Mouse (Mus musculus) hindbrain, embryonic 14.5 days (tissue): ENCODE data around the gene Prkg1. TPM values are rescaled to one million over a fixed set of nuclear protein-coding genes. Genes with fewer than 3 reads are reported as not detected.

Source experiments
- ATAC-seq: fragments of 200-750 bp; cut with Nextera tagmentation; 2 replicates; pipeline ENCODE4 v1.8.0; 2017; ENCODE audit warnings: moderate number of reproducible peaks, mild to moderate bottlenecking, moderate TSS enrichment, moderate library complexity; ENCODE audit not compliant: low FRiP score
- DNase-seq: peaks from one replicate; pipeline ENCODE4 v3.0.0-alpha.2; 2015; ENCODE audit warnings: low spot score
- H3K27ac ChIP-seq: fragments of 300-500 bp; sonication (generic); 2 replicates; pipeline ENCODE4 v1.5.1; 2014; ENCODE audit warnings: mild to moderate bottlenecking, moderate library complexity
- H3K27me3 ChIP-seq: fragments of 300-500 bp; sonication (generic); 2 replicates; pipeline ENCODE4 v1.6.1; 2014; ENCODE audit warnings: mild to moderate bottlenecking, low read length, mixed read lengths; ENCODE audit not compliant: control insufficient read depth, insufficient read depth
- H3K36me3 ChIP-seq: fragments of 300-500 bp; sonication (generic); replicated peaks from 2 replicates; pipeline ENCODE4 v1.6.1; 2014; ENCODE audit not compliant: control insufficient read depth, insufficient read depth
- H3K4me1 ChIP-seq: fragments of 300-500 bp; sonication (generic); replicated peaks from 2 replicates; pipeline ENCODE4 v1.6.1; 2014; ENCODE audit warnings: antibody characterized with exemption, low read length, mixed read lengths; ENCODE audit not compliant: control insufficient read depth, insufficient read depth
- H3K4me2 ChIP-seq: fragments of 300-500 bp; sonication (generic); replicated peaks from 2 replicates; pipeline ENCODE4 v1.6.1; 2014; ENCODE audit warnings: mild to moderate bottlenecking, moderate library complexity
- H3K4me3 ChIP-seq: fragments of 300-500 bp; sonication (generic); replicated peaks from 2 replicates; pipeline ENCODE4 v1.5.1; 2014; ENCODE audit warnings: mild to moderate bottlenecking, low read length
- H3K9ac ChIP-seq: fragments of 300-500 bp; sonication (generic); 2 replicates; pipeline ENCODE4 v1.6.1; 2014
- H3K9me3 ChIP-seq: fragments of 300-500 bp; sonication (generic); 2 replicates; pipeline ENCODE4 v1.6.1; 2016; ENCODE audit warnings: low read length; ENCODE audit not compliant: control insufficient read depth
- WGBS: fragments of 180-500 bp; shearing (Covaris S2); extraction: QIAGEN DNeasy Blood & Tissue Kit; methylation state at CpG from one replicate; pipeline ENCODE4 v1.1.7; 2014; 5-methylcytosine and 5-hydroxymethylcytosine counted together
- polyA plus RNA-seq: library from polyadenylated mRNA; unstranded; fragments of >200 nt; fragmentation: Nextera tagmentation; extraction: Ambion mirVana; gene quantifications from 2 replicates; pipeline ENCODE4 v1.2.1, GENCODE M21; 2014

Prkg1 gene
- polyA plus RNA-seq, 1 experiment from 2014 or later, result 7.0 TPM

DNA sequence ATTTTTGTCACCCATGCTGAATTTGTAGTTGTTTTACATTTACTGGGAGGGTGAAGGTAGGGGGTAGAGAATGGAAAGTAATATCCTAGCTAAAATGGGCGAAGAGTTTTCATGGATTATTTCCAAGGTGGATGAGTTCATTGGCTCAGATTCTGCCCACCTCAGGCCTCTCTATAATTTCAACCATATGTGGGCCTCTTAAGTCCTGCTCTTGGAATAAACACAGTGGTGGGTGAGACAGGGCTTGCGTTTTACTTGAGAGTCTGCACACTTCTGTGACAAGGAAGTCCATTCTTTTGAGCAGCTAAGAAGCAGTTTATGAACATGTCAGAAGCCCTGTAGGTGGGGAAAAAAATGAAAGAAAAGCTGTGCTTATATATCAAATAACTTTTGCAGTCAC, 250.3 kb downstream of the Prkg1 start:
- ATAC-seq (no peak), DNase-seq (no peak)
- no peaks in the 10 kb centered on the region for H3K27me3 ChIP-seq
- H3K27ac ChIP-seq, result no peak overlapping the region
- H3K4me1 ChIP-seq, result no peaks in the 10 kb centered on the region
- H3K9me3 ChIP-seq, result no peaks in the 10 kb centered on the region
- no peaks in the 10 kb centered on the region for H3K36me3 ChIP-seq
- no peak overlapping the region for H3K9ac ChIP-seq
- H3K4me2 ChIP-seq, result no peak overlapping the region
- 93% methylated on average over 2 of the region's 2 CpGs for WGBS
- no peak overlapping the region for H3K4me3 ChIP-seq

DNA sequence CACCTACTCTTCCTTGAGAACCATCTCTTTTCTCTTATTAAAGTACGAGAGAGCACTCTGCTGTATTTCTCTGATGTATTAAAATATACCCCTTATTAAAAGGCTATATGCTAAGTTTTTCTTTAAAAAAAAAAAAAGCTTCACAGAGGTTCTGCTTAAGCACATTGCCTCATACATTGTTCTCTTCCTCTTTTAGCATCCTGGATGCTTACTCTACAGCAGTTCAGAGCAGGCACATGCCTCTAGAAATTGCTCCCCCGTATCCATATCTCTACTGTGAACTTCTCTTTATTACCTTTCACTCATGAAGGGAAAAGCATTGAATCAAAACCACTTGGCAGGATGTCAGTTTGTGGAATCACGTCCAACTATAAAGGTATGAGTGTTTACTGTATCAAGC, 257.0 kb downstream of the Prkg1 start:
- WGBS, result 87% methylated on average over 3 of the region's 3 CpGs
- Histone ChIP-seq H3K27ac (no peak overlapping the region), H3K4me2 (no peak overlapping the region), H3K27me3 (no peaks in the 10 kb centered on the region), H3K9ac (no peak overlapping the region), H3K36me3 (no peaks in the 10 kb centered on the region), H3K9me3 (no peaks in the 10 kb centered on the region), H3K4me1 (no peaks in the 10 kb centered on the region), H3K4me3 (no peak overlapping the region)
- DNase-seq (no peak), ATAC-seq (no peak)

DNA sequence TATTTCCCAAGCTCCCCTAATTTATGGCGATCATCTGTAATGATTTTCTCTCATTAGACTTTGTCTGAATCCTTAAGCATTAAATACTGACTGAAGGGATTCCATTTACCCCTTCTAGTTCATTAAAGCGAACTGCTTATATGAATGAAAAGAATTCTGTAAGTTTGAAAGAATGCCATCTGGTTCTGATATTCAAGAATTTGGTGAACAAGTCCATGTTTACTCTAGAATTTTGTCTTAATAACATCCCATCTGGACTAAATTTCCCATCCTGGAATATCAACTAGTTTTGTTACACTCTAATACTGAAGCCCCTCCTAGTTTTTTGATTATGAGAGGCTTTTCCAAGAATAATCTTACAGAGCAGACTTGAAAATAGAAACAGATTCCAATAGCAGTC, 258.5 kb downstream of the Prkg1 start:
- DNase-seq (no peak), ATAC-seq (no peak)

DNA sequence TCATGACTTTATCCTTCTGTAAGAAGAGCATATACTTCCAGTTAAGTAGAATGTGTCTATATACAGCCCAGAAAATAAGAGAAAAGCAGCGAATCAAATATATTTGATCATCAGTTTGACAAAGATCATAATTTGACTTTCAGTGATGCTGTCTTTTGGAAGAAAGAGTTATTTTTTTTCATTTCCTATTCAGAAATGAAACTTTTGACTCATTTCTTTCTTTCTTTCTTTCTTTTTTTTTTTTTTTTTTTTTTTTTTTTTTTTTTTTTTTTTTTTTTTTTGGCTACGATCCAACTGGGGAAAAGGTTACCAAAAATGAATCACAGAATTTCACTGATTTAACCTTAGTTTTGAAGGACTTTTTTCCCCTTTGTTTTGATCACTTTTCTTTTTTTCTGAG, 259.8 kb downstream of the Prkg1 start:
- Histone ChIP-seq H3K27ac (no peak overlapping the region), H3K4me1 (no peaks in the 10 kb centered on the region), H3K27me3 (no peaks in the 10 kb centered on the region), H3K36me3 (no peaks in the 10 kb centered on the region), H3K4me3 (no peak overlapping the region), H3K4me2 (no peak overlapping the region), H3K9me3 (no peaks in the 10 kb centered on the region), H3K9ac (no peak overlapping the region)
- ATAC-seq (no peak), DNase-seq (no peak)
- 96% methylated on average over 2 of the region's 2 CpGs for WGBS

More for the DNA sequence above, 258.5 kb downstream of the Prkg1 start:
- no peaks in the 10 kb centered on the region for H3K4me1 ChIP-seq
- 94% methylated on average over 2 of the region's 2 CpGs for WGBS
- no peaks in the 10 kb centered on the region for H3K27me3 ChIP-seq
- H3K4me2 ChIP-seq, result no peak overlapping the region
- H3K4me3 ChIP-seq, result no peak overlapping the region
- H3K27ac ChIP-seq, result no peak overlapping the region
- H3K9ac ChIP-seq, result no peak overlapping the region
- H3K36me3 ChIP-seq, result no peaks in the 10 kb centered on the region
- H3K9me3 ChIP-seq, result no peaks in the 10 kb centered on the region

DNA sequence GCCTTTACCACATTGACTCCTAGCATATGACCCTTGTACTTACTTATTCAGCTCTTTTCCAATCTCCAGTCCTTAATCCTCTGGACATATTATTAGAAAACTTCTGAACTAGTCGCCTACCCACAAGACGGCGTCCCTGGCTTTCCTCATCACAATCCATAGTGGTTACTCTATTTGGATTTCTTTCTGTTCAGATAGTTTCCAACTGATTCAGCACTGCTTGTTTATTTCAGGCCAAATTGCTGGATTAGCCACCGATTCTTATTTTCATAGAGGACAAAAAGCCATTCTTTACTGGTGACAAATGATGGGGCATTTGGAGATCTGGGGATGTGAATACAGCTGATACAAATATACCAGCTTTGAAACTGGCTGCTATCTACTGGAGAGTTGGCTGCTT, 267.4 kb downstream of the Prkg1 start:
- ATAC-seq (no peak), DNase-seq (no peak)
- 90% methylated on average over 4 of the region's 4 CpGs for WGBS
- no peak overlapping the region for H3K27ac ChIP-seq
- no peaks in the 10 kb centered on the region for H3K36me3 ChIP-seq
- H3K9me3 ChIP-seq, result no peaks in the 10 kb centered on the region
- no peaks in the 10 kb centered on the region for H3K4me1 ChIP-seq
- H3K4me2 ChIP-seq, result no peak overlapping the region
- H3K27me3 ChIP-seq, result no peaks in the 10 kb centered on the region
- H3K9ac ChIP-seq, result no peak overlapping the region
- no peak overlapping the region for H3K4me3 ChIP-seq

DNA sequence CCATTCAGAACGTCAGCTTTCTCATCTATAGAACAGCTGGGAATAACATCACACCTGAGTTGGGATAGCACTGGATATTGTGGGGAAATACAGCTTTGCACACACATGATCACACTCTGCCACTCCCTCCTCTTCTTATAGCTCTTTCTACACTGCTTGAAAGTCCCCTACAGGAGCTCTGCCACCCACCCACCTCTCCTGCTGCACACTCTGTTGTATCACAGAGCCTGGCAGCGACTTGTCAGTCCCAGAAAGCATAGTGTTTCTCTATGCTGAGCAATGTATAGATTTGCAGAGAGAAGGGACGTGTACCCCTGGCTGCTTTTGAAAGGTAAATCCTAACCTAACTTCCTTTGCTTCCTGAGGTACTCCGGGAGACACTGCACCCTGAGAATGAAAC, 275.2 kb downstream of the Prkg1 start:
- Histone ChIP-seq H3K27ac (no peak overlapping the region), H3K9ac (no peak overlapping the region), H3K4me3 (no peak overlapping the region), H3K36me3 (no peaks in the 10 kb centered on the region), H3K4me1 (no peaks in the 10 kb centered on the region), H3K9me3 (no peaks in the 10 kb centered on the region), H3K4me2 (no peak overlapping the region), H3K27me3 (no peaks in the 10 kb centered on the region)
- DNase-seq (no peak), ATAC-seq (no peak)
- WGBS, result 64% methylated on average over 4 of the region's 4 CpGs

DNA sequence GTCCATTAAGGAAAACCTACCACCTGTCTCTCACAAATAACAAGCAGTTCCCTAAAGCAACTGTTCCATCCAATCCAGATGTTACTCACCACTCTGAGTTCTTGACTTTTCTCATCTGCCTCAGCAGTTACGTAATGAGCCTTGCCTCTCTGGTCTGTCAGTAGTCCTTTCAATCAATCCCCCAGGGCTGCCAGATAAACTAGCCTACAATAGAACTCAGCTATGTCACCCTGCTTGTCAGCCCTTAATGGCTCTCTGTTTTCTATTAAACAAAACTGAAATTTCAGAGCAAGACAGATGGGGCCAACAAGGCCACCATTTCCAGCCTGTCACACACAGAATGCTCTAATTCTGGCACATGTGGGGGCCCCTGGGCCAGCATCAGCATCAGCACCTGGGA, 293.1 kb downstream of the Prkg1 start:
- no peak for DNase-seq

DNA sequence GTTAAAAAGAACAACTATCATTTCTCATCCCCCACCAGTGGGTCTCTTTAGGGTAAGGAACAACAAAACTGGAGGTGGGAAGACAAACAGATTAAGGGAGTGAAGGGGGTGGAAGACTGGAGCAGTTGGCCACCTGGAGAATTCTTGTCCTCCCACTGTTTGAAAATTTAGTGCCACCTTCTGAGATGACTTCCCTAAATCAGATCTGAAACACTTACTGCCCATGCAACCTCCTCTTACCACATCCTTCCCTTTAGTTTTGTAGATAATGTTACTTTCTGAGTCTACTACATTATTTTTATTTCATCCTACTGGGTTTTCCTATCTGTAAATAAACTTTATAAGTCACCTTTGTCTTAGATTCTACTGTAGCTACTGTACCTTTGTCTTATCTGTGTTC, 304.6 kb downstream of the Prkg1 start:
- Histone ChIP-seq H3K27me3 (no peaks in the 10 kb centered on the region), H3K36me3 (no peaks in the 10 kb centered on the region), H3K4me3 (no peak overlapping the region), H3K9ac (no peak overlapping the region), H3K9me3 (no peaks in the 10 kb centered on the region), H3K4me2 (no peak overlapping the region), H3K27ac (no peak overlapping the region), H3K4me1 (no peaks in the 10 kb centered on the region)
- ATAC-seq (no peak), DNase-seq (no peak)

More for the DNA sequence above, 293.1 kb downstream of the Prkg1 start:
- WGBS, result 22% methylated on average over 1 of the region's 1 CpGs
- no peaks in the 10 kb centered on the region for H3K4me1 ChIP-seq
- H3K9me3 ChIP-seq, result no peaks in the 10 kb centered on the region
- H3K4me2 ChIP-seq, result no peak overlapping the region
- H3K27me3 ChIP-seq, result no peaks in the 10 kb centered on the region
- no peak overlapping the region for H3K27ac ChIP-seq
- H3K36me3 ChIP-seq, result no peaks in the 10 kb centered on the region
- no peak overlapping the region for H3K4me3 ChIP-seq
- ATAC-seq, result no peak
- no peak overlapping the region for H3K9ac ChIP-seq

DNA sequence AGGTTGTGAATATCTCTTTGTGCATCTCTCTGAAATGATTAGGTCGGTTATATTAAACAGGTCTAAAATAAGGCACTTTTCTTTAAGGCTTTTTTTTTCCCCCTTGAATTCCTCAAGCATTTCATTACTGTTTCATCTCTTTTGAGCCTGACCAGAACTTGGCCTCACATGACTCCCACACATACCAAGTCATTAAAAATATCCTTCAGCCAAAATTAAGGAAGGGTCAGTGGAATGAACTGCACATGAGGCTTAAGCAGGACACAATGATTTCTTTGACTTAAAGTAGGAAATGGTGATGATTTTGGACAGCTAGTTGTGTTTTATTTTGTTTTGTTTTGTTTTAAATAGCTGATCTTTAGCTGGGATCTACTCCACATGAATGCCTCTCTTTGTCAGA, 320.7 kb downstream of the Prkg1 start:
- no peaks in the 10 kb centered on the region for H3K27me3 ChIP-seq
- 90% methylated on average over 1 of the region's 1 CpGs for WGBS
- no peak overlapping the region for H3K9ac ChIP-seq
- ATAC-seq (no peak), DNase-seq (no peak)
- H3K9me3 ChIP-seq, result no peaks in the 10 kb centered on the region
- no peak overlapping the region for H3K4me2 ChIP-seq
- no peak overlapping the region for H3K4me3 ChIP-seq
- no peaks in the 10 kb centered on the region for H3K4me1 ChIP-seq
- H3K36me3 ChIP-seq, result no peaks in the 10 kb centered on the region
- H3K27ac ChIP-seq, result no peak overlapping the region

DNA sequence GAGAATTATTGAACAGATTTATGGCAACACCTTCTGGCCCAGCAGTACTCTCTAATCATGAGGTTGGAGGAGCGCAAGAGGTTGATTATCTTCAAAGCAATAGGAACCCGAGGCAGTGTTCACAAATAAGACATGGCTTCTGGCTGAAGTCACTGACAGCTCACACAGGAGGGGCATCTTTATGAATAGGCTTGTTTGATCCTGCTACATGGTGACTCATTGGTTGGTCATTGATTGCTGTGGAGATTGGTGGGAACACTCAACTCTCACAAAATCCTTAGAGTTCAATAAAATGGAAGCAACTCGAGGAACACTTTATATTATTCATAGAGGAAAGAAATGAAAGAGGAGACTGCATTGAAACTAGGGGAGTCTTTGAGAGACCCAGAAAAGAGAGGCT, 322.5 kb downstream of the Prkg1 start:
- H3K27me3 ChIP-seq, result no peaks in the 10 kb centered on the region
- WGBS, result 77% methylated on average over 3 of the region's 3 CpGs
- no peak overlapping the region for H3K4me3 ChIP-seq
- no peak overlapping the region for H3K27ac ChIP-seq
- H3K4me2 ChIP-seq, result no peak overlapping the region
- no peaks in the 10 kb centered on the region for H3K36me3 ChIP-seq
- no peak for ATAC-seq
- H3K9me3 ChIP-seq, result no peaks in the 10 kb centered on the region
- no peak overlapping the region for H3K9ac ChIP-seq
- DNase-seq, result no peak
- no peaks in the 10 kb centered on the region for H3K4me1 ChIP-seq
